Mouse (Mus musculus) cerebellum, adult 18-20 months (tissue): ENCODE measurements around the gene Eea1.
"Not testable (repeated sequence)": the region's sequence is repeated elsewhere in the genome, so short reads cannot be mapped to it uniquely, and the experiment has no call there.

ENCODE experiments used
- DNase-seq, 2 experiments: peaks; one replicate each; pipeline ENCODE4 v3.0.0; 2021

Gene Eea1

DNA sequence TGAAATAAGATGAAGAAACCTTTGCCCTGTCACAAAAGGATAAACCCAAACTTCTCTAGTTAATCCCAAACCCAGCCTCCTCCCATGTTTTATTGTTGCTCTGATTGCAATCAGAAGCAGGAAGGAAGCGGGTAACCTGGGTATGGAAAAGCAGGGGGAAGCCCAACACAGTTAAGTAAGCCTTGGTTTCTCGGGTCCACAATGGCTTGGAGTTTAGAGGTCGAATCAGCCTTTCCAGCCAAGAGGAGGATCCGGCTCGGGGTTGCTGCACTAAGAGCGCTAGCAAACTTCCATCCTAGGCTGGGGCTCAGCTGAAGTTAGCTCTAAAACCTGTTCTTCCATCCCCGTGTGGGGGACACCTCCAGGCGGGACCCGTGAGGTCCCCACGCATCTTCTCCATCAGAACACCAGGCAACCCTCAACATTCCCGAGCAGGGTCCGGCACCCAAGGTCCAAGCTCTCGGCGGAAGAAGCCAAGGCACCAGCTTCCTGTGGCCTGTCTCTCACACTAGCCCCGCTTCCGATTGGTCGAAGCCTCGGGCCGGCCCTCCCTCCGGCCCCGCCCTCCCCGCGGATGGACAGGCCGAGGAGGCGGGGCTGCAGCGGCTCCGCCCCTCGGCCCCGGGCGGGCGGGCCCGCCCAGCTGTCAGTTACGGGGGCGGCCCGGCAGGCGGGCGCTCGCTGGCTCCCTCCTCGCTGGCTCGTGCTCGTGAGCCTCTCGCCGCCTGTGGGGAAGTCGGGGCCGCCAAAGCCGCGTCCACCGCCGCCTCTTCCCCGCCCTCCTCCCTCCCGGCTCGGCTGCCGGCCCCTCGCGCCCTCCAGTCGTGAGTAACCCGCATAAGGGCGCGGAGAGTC is at the start of gene Eea1:
Gene Eea1 (plus strand): TSS at position 605 of the 855 bp plus-strand sequence.
- peak; percentile 91 to 93 for DNase-seq

DNA sequence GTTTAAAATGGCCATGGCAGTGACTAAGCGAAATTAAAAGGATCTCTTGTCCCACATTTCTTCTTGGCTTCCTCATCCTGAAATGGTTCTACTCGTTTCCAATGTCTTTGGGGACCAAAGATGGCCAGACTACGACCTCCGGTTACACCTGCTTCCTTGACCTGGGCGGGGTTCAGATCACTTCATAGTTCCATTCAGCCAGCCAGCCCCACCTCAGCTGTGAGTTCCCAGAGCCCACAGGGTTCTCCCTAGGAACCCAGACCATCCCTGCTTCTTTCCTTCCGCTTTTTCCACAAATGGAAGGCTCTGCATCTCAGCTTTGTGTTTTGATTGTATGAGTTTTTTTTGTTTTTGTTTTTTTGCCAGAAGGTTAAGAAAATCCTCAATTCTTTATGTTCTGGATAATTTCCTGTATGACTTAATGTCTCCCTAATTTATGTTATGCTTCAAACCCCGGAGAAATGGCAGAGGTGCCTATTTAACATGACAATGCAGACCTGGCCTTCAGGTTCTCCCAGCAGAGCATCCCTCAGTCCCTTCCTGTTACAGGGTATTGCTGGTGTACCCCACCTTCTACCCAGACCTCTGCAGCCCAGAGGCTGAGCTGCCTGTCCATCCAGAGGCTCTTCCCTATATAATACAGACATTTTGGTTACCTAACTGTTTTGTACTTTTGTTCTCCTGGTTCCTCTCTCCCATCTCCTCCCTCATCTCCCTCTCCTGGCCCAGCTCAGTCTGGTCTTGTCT is 49.1 kb upstream of the Eea1 start:
- DNase-seq: no peak

DNA sequence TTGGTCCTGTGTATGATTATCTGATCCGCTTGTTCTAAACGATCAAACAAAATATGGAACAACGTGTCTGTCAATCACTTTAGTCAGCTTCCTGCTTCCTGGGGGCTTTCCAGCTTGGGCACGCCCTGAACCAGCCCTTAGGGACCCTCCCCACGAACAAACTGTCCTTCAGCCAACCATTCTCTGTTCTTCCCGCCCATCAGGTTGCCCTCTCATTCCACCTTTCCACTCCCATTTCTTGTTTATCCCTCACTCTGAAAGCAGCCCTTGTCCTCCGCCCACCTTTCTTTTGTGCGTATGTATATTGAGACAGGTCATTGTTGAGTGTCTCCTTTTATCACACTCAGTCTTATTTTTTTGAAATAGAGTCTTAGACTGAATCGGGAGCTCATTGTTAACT is 48.3 kb upstream of the Eea1 start:
- no peak for DNase-seq

DNA sequence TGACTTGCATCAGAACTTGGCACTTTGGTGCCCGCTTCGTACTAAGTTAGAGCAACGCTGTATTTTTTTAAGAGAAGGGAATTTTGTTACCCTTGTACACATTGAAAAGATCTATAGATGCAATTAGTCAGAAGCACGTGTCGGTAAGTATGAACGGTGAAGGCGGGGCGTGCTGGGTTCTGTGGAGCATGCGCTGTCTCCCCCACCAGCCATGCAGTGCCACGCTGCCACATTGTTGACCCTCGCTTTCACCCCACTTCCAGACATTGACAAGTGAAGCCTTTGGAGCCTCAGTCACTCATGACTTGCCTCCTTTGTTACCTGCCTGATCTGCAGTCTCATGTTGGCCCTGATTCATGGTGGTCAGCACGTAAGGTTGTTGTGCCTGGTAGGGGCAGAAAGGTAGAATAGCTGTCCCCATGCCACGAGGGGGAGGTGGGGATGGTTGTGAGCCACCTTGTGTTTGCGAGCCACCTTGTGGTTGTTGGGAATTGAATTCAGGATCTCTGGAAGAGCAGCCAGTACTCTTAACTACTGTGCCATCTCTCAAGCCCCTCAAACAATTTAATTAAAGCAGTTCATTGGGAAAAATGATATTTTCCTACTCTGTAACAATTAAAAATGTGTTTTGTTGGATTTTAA is 47.0 kb upstream of the Eea1 start:
- no peak for DNase-seq

DNA sequence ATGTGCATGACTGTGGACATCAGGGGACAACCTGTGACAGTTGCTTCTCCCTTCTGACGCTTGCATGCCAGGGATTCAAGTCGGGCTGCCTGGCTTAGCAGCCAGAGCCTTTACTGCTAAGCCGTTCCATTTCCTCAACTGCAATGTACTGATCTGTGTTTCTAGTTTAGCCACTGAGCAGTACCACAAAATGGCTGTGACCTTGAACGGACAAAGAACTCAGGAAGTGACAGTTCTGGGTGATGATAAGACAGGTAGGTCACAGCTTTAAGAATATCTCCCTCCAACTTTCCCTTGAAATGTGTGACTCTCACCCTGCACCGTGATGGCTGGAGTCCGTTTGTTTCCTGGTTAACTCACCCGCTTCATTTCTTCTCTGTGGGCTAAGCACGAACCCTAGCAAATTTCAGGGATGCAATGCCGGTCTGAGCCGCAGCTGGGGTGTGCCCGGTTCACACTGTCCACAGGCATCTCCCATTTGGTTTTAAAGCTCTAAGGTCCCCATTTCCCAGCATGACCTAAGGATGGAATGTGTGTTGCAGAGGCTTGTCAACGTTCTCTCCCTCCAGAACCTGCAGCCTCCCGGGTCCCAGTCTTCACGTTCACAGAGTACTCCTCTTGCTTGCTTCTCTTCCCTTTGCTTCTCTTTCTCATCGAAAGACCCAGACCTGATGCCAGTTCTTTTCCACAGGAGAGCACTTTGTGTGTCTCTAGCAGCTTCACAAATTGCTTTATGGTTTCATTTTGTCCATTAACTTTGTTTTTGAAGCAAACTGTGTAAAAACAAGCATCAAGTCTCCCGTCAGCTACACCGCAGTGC is 46.2 kb upstream of the Eea1 start:
- DNase-seq: peak in 1 of 2 experiments; percentile 5

DNA sequence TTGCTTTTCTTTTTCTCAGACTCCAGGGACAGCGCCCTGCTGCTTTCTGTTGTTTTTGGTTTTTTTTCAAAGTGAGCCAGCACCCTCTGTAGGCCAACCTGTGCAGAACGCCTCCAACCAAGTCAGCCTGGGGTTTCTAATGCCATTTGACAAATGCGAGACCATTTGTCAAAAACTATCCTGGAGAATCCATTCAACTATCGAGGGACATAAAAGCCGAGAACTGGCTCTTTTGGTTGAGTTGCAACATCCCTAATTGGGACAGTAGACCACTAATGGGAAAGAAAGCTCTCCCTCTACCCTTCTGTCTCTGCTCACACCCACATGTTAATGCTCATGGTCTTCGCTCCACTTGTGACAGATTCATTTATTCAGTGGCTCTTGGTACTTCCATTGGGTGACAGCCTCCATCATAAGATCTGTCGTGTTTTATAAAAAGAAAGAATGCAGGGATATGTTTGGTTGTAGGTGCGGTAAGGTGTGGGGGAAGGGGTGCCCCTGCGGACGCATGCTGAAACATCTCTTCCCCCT is 45.5 kb upstream of the Eea1 start:
- peak; percentile 58 to 67 for DNase-seq

DNA sequence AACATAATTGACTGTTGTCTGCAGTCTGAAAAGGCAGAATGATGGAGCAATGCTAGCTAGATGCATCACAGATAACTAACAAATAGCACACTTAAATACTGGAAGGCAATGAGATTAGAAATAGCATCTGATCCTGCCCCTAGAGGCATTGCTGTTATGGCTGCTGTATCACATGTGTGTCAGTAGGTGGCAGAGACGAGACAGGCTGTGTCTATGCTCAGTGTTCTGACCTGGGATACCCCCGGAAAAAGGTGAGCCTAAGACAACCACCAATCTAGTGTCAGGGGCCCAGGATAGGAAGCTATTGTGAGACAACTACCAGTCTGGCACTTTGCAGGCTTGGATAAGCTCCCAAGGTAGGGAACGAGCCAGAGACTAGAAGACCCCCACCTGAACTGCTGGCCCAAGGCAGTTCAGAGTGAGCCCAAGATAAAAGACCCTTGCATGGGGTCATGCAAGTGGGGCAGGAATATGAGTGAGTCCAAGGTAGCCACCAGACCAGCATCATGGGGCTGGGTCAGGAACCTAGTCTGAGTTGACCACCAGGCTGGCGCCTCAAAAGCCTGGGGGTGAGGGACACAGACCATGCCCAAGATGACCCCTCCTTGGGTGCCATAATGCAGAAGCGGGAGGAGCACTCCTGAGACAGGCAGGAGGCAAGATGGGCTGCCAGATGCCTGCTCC is 41.8 kb upstream of the Eea1 start:
- peak in 1 of 2 experiments; percentile 21 for DNase-seq

DNA sequence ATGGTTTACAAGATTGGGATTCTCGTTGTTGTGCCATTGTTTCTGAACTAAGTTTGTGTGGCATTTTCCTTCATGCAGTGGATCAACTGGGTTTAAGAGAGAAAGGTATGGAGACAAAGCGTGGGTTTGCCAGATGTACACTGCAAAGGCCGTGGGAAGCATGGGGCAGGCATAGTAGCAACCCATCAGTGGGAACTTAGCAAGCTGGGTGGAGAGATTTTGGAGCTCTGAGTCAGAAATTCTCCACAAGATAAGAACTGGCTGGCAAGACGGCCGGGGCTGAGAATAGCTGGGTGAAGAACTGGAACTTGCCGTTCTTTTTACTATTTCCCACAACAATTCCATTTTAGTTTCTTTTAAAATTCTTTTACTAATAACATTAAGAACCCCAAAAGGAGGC is 35.8 kb upstream of the Eea1 start:
- no peak for DNase-seq

DNA sequence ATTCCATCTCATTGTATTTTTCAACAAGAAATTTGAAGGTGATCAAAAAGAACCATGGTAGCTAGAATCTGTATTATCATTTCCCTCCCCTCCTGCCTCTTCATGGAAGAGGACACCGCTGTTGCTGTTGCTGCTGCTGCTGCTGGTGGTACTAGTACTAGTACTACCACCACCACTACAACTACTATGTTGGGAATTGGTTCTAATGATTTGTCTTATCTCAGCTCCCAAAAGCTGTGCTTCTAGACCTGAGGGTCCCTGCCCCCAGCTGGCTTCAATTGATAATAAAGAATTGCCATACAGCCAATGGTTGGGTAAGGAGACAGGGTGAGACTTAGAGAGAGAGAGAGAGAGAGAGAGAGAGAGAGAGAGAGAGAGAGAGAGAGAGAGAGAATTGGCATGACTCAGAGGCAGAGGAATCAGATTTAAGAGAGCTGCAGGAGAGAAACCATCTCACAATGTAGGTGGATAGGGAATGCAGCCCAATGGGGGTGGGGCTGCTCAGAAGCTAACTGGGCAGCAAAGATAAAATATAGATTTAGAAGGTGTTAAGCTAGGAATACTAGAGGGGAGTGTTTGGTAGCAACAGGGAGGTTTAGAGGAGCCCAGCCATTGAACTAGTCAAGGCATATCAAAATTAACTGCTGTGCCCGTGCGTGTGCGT is 31.1 kb upstream of the Eea1 start:
- no peak for DNase-seq

DNA sequence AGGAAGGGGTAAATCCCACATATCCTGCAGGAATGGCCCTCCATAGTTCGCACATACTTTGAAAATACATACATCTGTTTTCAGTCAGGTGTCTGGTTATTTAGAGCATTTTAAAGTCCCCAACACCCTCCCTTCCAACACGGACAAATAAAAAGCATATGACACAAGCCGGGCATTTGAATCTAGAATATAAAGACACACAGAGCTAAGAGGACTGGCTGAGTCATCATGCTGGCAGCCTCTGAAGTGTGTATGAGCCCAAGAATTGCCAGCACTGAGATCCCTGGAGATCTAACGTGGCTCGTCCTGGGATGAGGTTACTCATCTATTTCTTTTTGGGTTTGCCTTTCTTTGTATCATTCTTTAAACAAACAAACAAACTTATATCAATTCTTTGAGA is 29.4 kb upstream of the Eea1 start:
- DNase-seq: no peak

DNA sequence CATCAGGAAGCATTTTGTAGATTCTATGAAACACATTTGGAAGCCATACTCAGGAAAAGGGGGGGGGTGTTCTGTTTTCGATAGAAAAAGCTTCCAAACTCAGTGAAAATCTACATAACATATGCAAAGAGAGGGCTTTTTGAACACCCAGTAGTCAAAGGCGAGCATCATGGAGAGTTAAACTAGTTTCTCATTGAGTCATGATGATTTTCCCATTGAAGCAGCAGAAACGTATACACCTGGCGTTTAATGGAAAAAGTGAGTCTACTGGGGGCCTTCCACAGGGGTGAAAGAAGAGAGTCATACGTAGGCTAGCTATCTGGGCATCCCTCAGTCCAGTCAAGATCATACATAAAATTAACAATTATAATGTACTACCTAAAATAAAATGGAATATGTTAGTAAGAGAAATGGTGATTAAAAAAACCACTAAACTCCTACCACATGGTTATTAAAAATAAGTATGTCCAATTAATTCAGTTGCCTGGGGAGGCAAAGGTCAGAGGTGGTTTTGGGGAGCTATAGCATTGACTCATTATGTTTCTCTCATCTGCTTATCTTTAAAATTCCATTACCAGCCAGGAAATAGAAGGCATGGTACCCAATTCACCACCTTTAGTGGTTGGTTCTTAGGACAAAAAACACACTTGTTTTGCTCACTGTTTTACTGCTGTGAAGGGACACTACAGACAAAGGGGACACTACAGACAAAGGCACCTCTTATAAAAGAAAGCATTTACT is 25.8 kb upstream of the Eea1 start:
- DNase-seq: no peak

DNA sequence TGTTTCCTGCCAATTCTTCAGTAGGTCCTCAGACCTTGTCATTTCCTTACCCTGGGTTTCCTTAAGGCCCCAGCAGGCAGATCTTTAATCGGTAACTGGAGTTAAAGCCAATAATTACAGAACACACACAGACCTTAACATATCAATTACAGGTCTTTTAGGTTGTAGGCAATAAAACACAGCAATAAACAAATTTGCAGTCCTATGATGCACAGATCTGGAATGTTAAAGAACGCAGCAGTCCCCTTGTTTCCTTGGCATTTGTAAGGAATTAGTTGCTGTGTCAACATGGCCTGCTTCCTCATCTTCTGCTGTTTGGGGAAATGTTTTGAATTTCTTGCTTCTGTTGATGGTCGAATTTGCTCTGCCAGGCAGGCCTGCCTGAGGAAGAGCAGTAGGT is 21.7 kb upstream of the Eea1 start:
- DNase-seq: no peak

DNA sequence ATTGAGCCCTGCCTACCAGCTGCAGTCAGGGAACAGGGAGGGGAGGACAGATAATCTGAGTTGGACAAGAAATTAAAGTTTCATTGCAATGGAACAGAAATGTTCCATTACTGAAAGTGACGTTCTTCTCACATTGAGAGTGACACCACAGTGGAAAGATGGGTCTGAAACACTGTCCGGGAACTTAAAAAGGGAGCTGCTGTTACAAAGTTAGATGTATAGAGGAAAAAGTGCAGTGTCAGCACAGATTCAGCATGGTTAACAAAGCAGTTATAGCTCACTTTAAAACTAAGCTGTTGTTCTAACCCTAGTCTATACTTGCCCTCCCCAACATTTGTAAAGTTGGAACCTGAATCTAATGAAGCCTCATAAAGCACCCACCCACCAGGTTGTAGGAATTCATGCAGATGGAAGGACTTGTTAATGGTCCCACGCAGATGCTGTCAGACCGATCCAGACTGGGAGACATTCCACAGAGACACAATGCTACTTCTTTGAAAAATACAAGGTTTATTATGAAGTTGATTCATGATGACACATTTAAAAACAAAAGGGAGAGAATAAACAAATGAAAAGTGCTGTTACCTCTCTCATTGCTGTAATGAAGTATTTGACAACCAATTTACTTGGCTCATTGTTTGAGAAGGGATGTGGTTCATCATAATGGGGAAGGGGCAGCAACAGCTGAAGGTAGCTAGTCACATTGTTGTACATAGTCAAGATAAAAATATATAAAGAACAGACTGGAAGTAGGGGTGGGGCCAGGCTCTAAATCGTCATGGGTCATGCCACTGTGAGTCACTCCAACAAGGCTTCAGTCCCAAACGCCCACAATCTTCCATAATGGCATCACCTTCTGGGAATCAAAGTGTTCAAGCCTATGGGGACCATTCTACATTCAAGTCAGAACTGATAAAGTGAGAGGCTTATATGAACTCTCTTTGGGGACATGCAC is 16.9 kb upstream of the Eea1 start:
- DNase-seq: no peak

DNA sequence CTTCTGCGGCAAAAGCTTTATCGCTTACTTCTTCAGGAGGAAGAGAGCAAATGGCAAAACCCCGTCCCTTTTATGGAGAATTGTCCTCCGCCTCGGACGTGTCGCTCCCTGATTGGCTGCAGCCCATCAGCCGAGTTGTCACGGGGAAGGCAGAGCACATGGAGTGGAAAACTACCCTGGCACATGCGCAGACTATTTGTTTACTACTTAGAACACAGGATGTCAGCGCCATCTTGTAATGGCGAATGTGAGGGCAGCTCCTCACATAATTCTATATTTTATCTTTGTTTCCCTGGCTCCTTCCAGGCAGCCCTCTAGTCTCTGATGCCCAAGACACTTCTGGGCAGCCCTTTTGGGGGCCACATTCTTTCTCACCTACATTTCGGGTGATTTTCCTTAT is 6.8 kb upstream of the Eea1 start:
- DNase-seq: not testable (repeated sequence)

DNA sequence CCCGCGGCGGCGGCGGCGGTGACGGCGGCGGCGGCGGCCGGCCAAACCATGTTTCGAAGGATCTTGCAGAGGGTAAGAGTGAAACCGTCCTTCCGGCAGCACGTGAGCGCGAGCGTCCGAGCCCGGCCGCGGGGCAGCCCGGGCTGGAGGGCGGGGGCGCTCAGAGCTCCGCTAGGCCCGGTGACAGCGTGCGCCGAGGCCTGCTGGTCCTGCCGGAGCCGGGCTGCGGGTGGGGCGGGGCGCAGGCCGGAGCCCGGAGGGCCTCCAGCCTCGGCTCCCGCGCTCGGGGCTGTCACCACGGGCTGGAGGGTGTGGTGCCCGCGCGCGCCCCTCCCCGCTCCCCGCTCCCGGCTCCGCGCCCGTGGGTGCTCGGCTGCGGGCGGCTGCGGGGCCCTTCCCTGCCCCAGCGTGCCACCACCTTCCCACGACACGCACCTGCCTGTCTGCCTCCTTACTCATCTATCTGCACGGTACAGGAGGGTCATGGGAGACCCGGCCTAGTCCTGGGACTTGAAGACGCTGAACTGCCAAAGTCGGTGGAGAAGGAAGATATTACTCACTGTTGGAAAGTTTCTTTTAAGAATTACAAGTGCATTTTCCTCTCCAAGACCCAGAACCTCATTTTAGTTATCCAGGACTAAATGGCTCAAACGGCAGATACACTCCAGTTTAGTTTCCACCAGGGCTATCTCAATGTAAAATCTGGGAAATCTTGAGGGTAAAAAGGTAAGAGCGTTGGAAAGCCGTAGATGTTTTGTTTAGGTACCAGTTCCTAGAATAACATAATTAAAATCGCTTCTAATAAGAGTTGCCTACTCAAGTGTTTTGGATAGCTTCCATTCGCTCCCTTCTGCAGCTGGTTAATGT is 684 bp downstream of the Eea1 start:
- peak in 1 of 2 experiments; percentile 78 for DNase-seq

DNA sequence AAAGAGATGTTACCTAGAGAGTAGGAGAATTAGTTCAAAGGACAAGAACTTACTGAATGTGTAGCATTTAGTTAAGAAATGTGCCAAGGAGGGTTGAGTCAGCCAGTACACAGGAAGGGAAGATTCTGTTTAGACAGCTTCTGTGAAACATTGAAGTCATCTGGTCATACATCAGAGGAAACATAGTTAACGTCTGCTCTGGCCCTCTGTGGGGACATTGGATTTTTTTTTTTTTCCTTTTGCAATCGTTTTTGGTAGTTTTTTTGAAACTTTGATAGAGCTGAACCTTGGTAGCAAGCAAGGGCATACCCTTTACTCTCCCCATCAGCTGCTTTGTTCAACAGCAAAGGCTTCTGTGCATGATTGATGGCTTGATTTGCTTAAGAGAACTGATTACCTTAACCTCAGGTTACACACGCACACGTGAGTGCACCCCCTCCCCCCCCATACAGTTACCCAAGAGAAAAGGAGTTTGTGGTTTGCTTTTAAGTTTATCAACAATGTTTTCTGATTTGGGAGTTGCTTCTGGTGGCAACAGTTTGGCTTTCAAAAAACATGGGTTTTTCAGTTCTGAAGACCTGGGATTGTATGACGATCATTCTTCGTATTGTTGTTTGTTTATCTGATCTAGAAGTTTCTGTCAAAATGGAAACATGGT is 1.4 kb downstream of the Eea1 start:
- no peak for DNase-seq

DNA sequence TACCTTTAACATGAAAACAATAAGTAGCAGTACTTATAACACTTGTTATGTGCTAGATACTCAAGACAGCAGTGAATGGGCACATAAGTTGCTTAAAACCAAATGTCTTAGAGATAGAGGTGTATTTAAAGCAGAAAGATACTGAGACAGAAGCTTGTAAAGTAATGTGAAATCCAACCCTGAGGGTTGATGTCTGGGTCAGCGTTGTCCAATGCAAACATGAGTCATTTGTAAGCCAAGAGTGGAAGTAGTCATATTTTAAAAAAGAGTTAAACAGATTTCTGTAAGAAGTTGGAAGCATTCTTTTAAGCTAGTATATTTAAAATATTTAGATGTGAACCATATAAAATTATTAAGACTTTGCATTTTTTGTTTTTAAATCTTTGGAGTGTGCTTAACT is 4.6 kb downstream of the Eea1 start:
- DNase-seq: no peak

DNA sequence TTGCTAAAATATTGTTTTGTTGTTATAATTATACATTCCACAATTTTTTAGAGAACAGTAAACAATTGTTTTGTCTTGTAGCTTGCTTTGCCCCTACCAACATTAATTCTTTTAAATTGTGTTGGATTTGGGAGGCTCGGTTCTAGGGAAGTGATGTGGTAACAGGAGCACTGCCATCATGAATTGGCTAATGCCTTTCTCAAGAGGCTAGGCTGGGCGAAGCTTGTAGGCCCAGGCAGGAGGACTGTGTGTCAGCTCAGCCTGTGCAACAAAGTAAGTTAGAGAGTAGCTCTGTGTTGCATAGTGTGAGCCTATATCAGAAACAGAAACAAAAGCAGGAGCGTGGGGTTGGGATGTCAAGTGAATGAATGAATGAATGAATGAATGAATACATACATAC is 9.0 kb downstream of the Eea1 start:
- DNase-seq: no peak
